Mouse (Mus musculus): ENCODE results near the gene Keg1.
"Not testable (repeated sequence)": the region's sequence is repeated elsewhere in the genome, so short reads cannot be mapped to it uniquely, and the experiment has no call there.

Keg1 gene

DNA sequence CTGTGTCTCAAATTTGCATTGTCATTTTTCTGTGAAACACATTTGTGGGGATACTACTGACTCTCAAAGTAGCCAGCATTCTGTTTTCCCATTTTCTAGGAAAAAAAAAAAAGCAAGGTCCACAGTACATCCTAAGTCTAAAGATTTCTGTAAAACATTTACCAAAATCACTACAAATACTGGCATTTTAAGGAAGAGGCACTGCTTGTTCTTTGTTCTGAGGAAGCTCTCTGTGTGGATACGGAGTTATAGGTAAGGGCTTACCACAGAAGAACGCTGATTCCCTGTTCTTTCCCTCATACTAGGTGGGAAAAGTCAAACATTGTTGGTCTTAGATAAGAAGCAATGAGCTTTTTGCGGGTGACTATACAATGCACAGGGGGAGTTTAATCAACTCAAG is at the start of gene Keg1:
Gene Keg1 (plus strand): TSS at position 197 of the 400 bp plus-strand sequence.
- Histone ChIP-seq H3K27me3 (ENCODE audit: control insufficient read depth, insufficient read depth, low read length, poor library complexity, severe bottlenecking) (no peaks in the 10 kb centered on the region; the same call in 1 of the 2 replicates), H3K36me3 (ENCODE audit: control insufficient read depth, insufficient read depth, low read length, poor library complexity, severe bottlenecking) (no peaks in the 10 kb centered on the region)
- DNase-seq (ENCODE audit: low read depth, low spot score) = no peak

DNA sequence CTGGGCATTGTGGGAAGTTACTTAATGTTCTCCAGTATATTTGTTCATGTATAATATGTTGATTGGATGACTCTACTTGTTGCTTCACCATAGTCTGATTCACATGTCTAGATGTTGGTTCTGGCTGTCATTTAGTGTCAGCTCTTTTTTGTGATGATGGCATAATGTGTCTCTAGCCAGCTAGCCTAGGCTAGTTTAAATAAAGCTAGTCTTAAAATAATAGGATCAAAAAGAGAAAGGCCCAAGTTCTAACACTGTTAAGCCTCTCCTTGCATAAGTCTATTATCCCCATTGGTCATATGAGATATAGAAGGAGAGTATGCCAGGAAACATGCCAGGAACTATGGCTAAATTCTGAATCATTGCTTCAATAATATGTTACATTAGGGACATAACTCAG is 46.1 kb upstream of the Keg1 start:
- no peak for DNase-seq (ENCODE audit: low read depth, low spot score)
- Histone ChIP-seq H3K36me3 (ENCODE audit: control insufficient read depth, insufficient read depth, low read length, poor library complexity, severe bottlenecking) (no peaks in the 10 kb centered on the region), H3K27me3 (ENCODE audit: control insufficient read depth, insufficient read depth, low read length, poor library complexity, severe bottlenecking) (no peaks in the 10 kb centered on the region)

DNA sequence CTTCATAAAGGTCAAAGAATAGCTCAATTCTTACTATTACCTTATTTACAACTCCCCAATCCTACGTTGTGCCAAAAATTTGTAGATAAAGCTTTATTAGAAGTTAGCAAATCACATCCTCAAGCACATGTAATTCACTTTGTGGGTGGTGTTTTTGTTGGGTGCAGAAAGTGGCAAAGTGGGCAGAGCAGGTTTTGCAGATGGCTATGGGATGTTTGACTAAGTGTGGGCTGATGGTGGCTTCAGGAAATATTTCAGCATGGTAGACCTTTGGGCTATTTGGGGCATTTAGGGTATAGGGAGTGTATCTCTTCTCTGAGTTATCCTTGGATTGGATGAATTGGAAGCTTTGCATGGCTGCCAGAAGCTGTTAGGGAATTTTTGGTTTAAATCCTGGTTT is 29.4 kb upstream of the Keg1 start:
- no peaks in the 10 kb centered on the region for H3K27me3 ChIP-seq (ENCODE audit: control insufficient read depth, insufficient read depth, low read length, poor library complexity, severe bottlenecking)
- DNase-seq (ENCODE audit: low read depth, low spot score) = no peak
- H3K36me3 ChIP-seq (ENCODE audit: control insufficient read depth, insufficient read depth, low read length, poor library complexity, severe bottlenecking) = no peaks in the 10 kb centered on the region

DNA sequence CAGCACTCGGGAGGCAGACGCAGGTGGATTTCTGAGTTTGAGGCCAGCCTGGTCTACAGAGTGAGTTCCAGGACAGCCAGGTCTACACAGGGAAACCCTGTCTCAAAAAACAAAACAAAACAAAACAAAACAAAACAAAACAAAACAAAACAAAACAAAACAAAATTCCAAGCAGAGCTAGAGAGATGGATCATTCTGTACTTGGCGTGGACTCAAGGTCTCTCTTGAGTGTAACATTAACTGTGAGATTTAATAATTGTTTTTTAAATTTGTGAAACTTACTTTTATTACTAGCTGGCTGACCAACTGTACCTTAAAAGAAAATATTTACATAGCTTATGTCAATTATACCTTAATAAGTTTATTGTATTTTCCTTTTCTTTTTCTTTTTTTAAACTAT is 27.0 kb upstream of the Keg1 start:
- H3K36me3 ChIP-seq (ENCODE audit: control insufficient read depth, insufficient read depth, low read length, poor library complexity, severe bottlenecking); H3K27me3 ChIP-seq (ENCODE audit: control insufficient read depth, insufficient read depth, low read length, poor library complexity, severe bottlenecking); DNase-seq (ENCODE audit: low read depth, low spot score): not testable (repeated sequence)

DNA sequence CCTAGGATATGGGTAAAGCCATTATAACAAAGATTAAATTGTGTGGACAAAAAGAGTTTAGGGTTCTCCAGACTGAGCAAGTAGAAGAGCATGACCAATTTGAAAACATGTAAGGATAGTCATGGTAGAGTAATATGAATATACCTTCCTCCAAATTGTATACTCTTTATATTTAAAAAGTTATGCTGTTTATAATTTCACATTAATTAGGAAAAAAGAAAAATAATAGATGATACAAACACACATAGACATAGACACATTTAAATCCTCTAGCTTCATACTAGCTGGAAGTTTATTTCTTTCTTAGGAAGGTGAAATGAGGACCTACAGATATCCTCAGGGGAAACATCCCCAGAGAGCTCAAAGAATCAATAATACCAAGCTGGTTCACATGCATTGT is 25.4 kb upstream of the Keg1 start, which contains the start of gene Olfr1442:
Gene Olfr1442 (plus strand): TSS at position 301 of the 400 bp plus-strand sequence.
- no peak for DNase-seq (ENCODE audit: low read depth, low spot score)
- Histone ChIP-seq H3K27me3 (ENCODE audit: control insufficient read depth, insufficient read depth, low read length, poor library complexity, severe bottlenecking) (no peaks in the 10 kb centered on the region), H3K36me3 (ENCODE audit: control insufficient read depth, insufficient read depth, low read length, poor library complexity, severe bottlenecking) (no peaks in the 10 kb centered on the region)

DNA sequence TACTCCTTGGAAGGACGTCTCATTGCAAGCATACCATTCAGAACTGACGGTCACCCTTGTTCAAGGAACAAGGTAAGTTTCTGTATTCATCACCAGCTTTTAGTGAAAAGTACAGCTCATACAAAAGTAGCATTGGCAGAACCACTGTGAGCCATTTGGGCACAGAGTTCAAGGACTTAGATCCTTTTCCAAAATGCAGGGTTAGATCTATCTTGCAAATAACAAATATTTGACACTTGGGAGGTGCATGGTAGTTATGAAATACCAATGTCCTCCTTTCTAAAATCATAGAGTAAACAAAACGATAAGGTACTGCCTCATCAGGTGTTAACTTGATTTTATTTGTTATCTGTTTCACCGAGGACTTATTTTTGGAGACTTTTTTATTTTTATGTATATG is 24.5 kb upstream of the Keg1 start:
- Histone ChIP-seq H3K27me3 (ENCODE audit: control insufficient read depth, insufficient read depth, low read length, poor library complexity, severe bottlenecking) (no peaks in the 10 kb centered on the region), H3K36me3 (ENCODE audit: control insufficient read depth, insufficient read depth, low read length, poor library complexity, severe bottlenecking) (no peaks in the 10 kb centered on the region)
- DNase-seq (ENCODE audit: low read depth, low spot score) = no peak

DNA sequence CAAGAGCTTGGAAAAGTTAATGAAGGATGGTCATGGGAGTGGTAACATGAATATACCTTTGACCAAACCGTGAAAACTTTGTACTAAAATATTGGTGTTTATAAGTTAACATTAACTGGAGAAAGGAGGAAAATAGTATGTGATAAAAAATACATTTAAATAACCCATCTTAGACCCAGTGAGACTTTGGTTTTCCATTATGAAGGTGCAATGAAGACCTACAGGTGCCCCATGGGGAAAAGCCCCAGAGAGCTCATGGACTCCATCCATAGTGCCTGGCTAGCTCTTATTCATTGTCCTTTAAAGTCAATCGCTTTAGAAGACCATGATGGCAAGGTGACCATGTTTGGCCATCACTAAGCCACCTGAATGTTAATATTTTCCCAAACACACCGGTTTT is 17.8 kb upstream of the Keg1 start, which contains the start of gene Olfr1443:
Gene Olfr1443 (plus strand): TSS at position 301 of the 400 bp plus-strand sequence.
- Histone ChIP-seq H3K36me3 (ENCODE audit: control insufficient read depth, insufficient read depth, low read length, poor library complexity, severe bottlenecking) (no peaks in the 10 kb centered on the region), H3K27me3 (ENCODE audit: control insufficient read depth, insufficient read depth, low read length, poor library complexity, severe bottlenecking) (no peaks in the 10 kb centered on the region)
- no peak for DNase-seq (ENCODE audit: low read depth, low spot score)

DNA sequence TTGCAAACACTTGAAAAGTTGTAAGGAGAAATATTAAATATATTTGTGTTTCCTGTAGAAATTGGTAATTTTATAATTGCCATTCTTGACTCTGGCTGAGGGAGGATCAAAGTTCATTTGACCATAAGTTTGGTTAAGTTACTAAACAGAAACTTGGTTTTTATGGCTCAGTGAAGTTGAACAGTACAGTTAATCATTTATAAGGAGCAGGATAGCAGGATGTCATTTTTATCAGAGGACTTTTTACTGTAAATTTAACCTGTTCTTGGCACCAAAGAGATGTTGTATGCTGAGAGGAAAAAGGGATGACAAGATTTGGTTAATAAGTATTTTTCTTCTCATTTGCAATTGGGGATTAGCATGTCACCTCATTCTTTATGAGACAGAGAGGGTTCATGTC is 10.9 kb upstream of the Keg1 start:
- no peaks in the 10 kb centered on the region for H3K36me3 ChIP-seq (ENCODE audit: control insufficient read depth, insufficient read depth, low read length, poor library complexity, severe bottlenecking)
- no peak for DNase-seq (ENCODE audit: low read depth, low spot score)
- H3K27me3 ChIP-seq (ENCODE audit: control insufficient read depth, insufficient read depth, low read length, poor library complexity, severe bottlenecking) = no peaks in the 10 kb centered on the region

DNA sequence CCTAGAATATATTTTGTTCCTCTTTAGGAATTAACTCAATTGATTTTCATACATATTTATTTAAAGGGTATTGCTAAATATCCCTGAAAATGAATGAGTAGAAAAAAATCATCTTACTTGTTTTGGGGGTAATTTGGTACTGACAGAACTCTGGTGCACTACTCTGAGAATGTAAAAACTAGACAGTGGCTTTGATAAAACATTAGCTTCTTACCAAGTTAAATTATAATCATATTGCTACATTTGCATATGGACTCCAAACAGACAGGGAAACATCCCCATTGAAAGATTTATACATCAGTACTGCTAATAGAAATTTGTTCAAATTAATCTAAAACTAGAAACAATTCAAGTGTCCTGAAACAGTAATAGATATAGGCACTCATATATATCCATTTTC is 10.4 kb upstream of the Keg1 start:
- DNase-seq (ENCODE audit: low read depth, low spot score) = no peak
- no peaks in the 10 kb centered on the region for H3K27me3 ChIP-seq (ENCODE audit: control insufficient read depth, insufficient read depth, low read length, poor library complexity, severe bottlenecking)
- H3K36me3 ChIP-seq (ENCODE audit: control insufficient read depth, insufficient read depth, low read length, poor library complexity, severe bottlenecking) = no peaks in the 10 kb centered on the region

DNA sequence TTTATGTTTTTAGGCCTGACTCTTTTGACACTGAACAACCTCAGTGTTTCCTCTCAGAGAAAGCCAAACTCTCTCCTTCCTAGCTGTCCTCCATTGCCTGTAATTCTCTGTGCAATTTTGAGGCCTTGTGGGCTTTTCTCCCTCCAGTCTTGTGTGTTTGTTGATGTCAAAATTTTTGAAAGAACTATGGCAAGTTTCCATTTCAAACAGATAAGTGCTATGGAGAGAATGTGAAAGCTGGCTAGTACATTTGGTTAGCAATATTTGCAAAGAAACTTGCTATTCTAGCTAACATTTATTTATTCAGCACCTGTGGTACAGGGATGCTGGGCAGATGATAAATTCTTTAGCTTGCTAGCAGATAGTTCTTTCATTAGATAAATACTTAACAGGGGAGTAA is 635 bp downstream of the Keg1 start:
- Histone ChIP-seq H3K36me3 (ENCODE audit: control insufficient read depth, insufficient read depth, low read length, poor library complexity, severe bottlenecking) (no peaks in the 10 kb centered on the region), H3K27me3 (ENCODE audit: control insufficient read depth, insufficient read depth, low read length, poor library complexity, severe bottlenecking) (no peaks in the 10 kb centered on the region; the same call in 1 of the 2 replicates)
- no peak for DNase-seq (ENCODE audit: low read depth, low spot score)

DNA sequence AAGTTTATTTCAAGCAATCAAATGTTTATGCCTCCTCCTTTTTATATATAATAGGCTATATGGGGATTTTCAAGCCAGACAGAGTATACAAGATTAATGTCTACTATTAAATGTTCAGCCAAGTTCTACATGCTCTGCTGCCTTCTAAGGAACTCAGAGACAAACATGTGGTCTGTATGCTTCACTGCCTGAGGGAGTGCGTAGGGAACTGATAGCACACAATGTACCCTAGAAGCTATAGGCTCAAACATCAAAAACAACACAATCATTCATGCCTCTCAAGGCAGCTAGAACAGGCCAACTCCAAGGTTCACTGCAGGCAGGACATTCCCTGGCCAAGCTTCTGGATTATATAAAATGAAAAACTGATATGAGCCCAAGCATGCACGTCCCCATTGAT is 12.9 kb downstream of the Keg1 start:
- DNase-seq (ENCODE audit: low read depth, low spot score) = peak; percentile 3
- no peaks in the 10 kb centered on the region for H3K36me3 ChIP-seq (ENCODE audit: control insufficient read depth, insufficient read depth, low read length, poor library complexity, severe bottlenecking)

DNA sequence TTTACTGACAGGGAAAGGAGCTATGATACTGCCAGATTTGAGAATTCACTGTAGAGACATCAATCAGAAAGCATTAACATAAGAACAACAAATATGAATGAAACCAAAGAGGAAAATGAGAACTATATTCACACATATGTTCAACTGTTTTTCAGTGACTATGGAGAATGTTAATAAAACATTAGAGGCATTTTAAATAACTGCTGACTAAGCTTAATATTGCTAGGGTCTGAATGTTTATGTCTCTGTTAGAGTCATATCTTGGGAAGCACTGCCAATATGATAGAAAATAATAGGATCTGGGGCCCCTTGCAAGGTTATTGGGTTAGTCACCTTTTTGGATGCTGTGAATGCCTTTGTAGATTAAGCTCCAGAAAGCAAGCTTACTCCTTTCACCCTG is 13.4 kb downstream of the Keg1 start:
- Histone ChIP-seq H3K36me3 (ENCODE audit: control insufficient read depth, insufficient read depth, low read length, poor library complexity, severe bottlenecking) (no peaks in the 10 kb centered on the region), H3K27me3 (ENCODE audit: control insufficient read depth, insufficient read depth, low read length, poor library complexity, severe bottlenecking) (peaks cover 2% of the 10 kb centered on the region)
- no peak for DNase-seq (ENCODE audit: low read depth, low spot score)

More for the DNA sequence above, 12.9 kb downstream of the Keg1 start:
- H3K27me3 ChIP-seq (ENCODE audit: control insufficient read depth, insufficient read depth, low read length, poor library complexity, severe bottlenecking) = peaks cover 2% of the 10 kb centered on the region

DNA sequence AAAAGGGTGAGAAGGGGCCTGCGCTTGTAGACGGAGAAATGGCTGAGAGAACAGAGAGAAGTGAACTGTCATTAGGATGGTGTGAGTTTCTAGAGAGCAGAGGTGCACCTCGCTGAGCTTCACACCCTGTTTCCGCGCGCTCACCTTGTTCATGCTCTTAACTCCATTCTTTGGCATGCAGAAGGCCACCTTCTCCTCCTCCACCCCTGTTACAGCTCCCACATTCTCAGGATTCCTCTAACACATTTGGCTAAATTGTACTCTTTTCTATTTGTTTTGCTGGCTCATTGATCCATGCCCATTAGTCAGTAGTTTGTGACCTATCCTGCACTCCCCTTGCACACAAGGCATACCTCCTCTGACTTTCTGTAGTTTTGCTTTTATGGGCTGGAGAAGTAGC is 23.6 kb downstream of the Keg1 start:
- DNase-seq (ENCODE audit: low read depth, low spot score) = no peak
- Histone ChIP-seq H3K27me3 (ENCODE audit: control insufficient read depth, insufficient read depth, low read length, poor library complexity, severe bottlenecking) (no peaks in the 10 kb centered on the region), H3K36me3 (ENCODE audit: control insufficient read depth, insufficient read depth, low read length, poor library complexity, severe bottlenecking) (no peaks in the 10 kb centered on the region)

DNA sequence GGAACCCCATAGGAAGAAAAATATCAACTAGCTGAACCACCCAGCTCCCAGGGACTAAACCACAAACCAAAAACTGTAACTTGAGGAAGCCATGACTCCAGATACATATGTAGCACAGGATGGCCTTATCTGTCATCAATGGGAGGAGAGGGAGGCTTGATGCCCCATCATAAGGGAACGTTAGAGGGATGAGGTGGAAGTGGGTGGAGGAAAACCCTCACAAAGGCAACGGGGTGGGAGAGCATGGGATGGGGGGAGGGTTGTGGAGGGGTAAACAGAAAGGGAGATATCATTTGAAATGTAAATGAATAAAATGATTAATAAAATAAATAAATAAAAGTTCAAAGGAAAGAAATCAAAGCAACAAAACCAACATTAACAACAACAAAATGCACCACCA is 24.9 kb downstream of the Keg1 start:
- no peaks in the 10 kb centered on the region for H3K36me3 ChIP-seq (ENCODE audit: control insufficient read depth, insufficient read depth, low read length, poor library complexity, severe bottlenecking)
- DNase-seq (ENCODE audit: low read depth, low spot score) = no peak
- H3K27me3 ChIP-seq (ENCODE audit: control insufficient read depth, insufficient read depth, low read length, poor library complexity, severe bottlenecking) = no peaks in the 10 kb centered on the region

DNA sequence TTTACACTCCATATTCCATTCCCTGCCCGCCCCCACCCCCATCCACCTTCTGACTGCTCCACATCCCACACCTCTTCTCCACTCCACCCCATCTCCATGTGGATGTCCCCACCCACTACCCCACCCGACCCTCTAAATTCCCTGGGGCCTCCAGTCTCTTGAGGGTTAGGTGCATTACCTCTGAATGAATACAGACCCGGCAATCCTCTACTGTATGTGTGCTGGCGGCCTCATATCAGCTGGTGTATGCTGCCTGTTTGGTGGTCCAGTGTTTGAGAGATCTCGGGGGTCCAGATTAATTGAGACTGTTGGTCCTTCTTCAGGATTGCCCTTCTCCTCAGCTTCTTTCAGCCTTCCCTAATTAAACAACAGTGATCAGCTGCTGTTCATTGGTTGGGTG is 25.3 kb downstream of the Keg1 start:
- not testable (repeated sequence) for H3K27me3 ChIP-seq (ENCODE audit: control insufficient read depth, insufficient read depth, low read length, poor library complexity, severe bottlenecking); H3K36me3 ChIP-seq (ENCODE audit: control insufficient read depth, insufficient read depth, low read length, poor library complexity, severe bottlenecking); DNase-seq (ENCODE audit: low read depth, low spot score)

DNA sequence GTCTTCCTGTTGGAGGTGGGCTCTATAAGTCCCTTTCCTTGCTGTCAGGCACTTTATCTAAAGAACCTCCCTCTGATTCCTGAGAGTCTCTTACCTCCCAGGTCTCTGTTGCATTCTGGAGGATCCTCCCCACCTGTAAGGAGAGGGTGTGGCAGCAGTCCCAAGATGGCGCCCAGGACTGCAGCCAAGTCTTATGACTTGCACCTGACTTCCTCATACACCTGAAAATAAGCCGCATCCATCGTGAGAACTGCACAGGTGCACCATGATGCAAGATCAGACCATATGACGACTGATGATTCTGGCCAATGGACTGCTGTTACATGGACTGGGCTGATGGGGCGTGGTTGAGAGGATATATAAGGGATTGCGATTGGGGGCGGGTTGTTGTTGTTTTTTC is 26.0 kb downstream of the Keg1 start:
- H3K27me3 ChIP-seq (ENCODE audit: control insufficient read depth, insufficient read depth, low read length, poor library complexity, severe bottlenecking); H3K36me3 ChIP-seq (ENCODE audit: control insufficient read depth, insufficient read depth, low read length, poor library complexity, severe bottlenecking); DNase-seq (ENCODE audit: low read depth, low spot score): not testable (repeated sequence)
